Mouse (Mus musculus) cortical plate, adult 2 months (tissue): ENCODE measurements at regions not wholly inside any gene's neighbourhood (a gene's known extent, or its start where the extent isn't known, plus 50 kb on each side); places are given as distances from the start of the nearest gene placed in this dataset.

ENCODE experiments used
- CTCF ChIP-seq: fragments of 200-500 bp; IDR thresholded peaks from 2 replicates; pipeline ENCODE4 v1.5.1; 2011; ENCODE audit warnings: mild to moderate bottlenecking, control low read depth, low read length; ENCODE audit not compliant: insufficient read depth; ENCODE audit errors: extremely low read depth
- POLR2A ChIP-seq: fragments of 200-500 bp; IDR thresholded peaks from 2 replicates; pipeline ENCODE4 v1.6.1; 2011; ENCODE audit warnings: mild to moderate bottlenecking, low read length, control low read depth; ENCODE audit not compliant: insufficient read depth; ENCODE audit errors: extremely low read depth

DNA sequence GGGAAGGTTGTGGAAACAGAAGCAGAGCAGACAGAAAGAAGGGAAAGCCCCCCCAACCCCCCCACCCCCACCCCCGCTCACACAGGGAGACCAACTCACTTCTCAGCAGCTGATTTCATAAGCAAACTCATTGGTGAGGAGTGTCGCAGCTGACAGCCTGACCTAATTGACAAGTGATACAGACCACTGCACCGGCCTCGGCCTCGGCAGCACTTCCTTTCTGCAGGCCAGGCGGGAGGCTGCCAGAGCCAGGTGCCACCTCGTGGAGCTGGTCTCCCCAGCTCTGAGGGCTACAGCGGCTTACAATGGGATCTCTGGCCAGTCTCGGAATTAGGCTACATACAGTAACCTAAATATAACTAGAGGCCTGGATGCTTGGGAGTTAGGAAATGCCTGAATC is 138.5 kb upstream of the A530016L24Rik start:
- no peak for TF ChIP-seq POLR2A
- no peak for TF ChIP-seq CTCF
